Mouse (Mus musculus): ENCODE measurements at regions not wholly inside any gene's neighbourhood (a gene's known extent, or its start where the extent isn't known, plus 50 kb on each side); places are given as distances from the start of the nearest gene placed in this dataset.

DNA sequence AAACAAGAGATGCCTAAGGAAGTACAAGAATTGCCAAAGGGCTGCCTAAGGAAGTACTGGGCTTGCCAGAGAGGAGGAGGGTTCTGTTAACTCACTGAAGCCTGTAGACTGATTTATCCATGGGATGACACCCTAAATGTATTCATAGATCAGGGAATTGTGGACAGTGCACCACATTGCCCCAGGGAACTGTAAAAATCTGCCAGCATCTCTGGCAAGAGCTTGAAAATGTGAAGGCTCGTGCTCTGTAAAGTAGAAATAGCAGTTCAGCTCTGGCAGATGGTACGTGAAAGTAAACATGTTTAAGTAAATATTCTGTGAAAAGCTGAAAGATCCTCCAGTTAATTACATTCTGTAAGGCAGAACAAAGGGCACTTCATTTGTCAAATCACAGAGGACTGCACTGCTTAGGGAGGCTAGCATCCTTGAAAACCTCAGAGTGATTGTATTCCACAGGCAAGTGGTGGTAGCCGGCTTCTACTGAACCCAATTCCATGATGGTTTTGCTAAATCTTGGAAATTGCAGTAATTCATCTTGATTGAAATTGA, 445.9 kb upstream of the Grin3a start:
- no peak for DNase-seq

- DNase-seq = no peak
These were observed 441.1 kb upstream of the Grin3a start for GRCm38 (mm10) chr4:50286602-50287001.

DNA sequence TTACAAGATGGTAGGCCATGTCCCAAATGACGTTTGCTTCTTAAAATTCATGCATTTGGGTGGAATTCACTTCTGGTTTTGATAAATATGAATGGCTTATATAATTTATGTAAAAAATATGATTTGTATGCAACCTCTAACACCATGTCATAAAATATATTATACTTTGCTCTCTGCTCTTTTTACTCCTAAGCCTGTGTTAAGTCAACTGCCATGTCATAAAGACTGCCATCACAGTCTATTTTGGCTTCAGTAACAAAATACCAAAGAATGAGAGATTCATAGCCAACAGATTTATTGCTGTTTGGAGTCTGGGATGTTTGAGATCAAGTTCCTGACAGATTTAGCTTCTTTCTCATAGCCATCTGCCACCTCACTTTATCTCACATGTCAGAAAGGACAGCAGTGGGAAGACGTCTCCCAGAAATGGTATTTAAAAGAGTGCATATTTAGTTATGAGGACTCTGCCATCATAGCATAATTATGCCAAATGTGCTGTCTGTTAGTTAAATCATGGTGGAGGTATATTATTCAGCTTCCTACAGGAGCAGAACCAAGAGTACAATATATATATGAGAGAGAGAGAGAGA, 413.6 kb upstream of the Grin3a start:
- DNase-seq = no peak

GRCm38 (mm10) chr4:50242042-50242441, 396.5 kb upstream of the Grin3a start:
- no peak for DNase-seq

- DNase-seq = no peak
These were observed 395.4 kb upstream of the Grin3a start for GRCm38 (mm10) chr4:50240951-50241350.

DNA sequence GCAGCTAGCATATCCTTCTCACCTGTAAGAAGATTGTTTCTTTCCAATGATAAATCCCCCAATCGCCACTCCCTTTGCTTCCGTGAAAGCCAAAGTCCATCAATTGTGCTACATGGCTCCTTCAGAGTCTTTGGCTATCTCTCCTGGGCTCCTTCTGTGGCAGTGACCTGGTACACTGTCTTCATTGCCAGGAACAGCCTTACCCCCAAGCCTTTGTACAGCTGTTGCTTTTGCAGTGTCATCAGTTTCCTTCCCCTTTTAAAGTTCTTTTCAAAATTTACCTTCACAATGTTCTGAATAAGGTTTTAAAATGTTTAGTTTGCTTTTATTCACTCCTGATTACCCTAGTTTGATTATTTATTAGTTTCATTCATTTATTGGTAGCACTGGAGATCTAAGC, 393.8 kb upstream of the Grin3a start:
- DNase-seq = no peak

DNA sequence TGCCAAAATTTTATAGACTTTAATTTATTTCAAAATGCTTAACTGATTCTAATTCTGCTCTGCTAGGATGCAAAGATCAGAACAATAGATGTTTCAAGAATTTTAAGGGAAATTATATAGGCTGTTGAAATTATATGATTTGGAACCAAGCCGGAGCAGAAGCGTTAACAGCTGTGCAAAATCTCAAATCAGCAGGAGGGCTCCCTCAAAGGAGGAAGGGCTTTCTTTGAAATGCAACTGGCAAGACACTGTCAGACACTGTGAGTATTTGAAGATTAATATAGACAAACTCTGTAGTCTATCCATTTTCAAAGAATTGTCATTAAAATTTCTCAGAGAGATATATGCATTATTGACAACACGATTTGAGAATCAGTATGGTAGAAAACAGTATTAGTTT, 389.9 kb upstream of the Grin3a start:
- DNase-seq = no peak

DNA sequence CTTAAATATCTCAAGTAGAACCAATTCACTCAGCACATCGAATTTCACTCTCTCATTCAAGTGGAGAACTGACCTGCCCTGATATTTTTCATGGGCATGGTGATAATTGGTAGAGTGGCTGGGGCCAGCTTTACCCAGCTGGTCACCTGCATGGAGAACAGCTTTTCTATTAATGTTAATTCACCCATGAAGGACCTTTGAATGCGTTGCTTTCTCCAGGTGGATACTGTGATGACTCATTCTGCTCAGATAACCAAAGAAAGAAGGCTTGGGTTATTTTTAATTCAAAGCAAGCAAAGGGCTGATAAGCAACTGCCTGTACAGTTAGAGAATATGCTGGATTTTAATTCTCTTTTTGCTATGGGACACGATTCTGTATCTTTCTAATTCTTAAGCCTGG, 357.8 kb upstream of the Grin3a start:
- no peak for DNase-seq

DNA sequence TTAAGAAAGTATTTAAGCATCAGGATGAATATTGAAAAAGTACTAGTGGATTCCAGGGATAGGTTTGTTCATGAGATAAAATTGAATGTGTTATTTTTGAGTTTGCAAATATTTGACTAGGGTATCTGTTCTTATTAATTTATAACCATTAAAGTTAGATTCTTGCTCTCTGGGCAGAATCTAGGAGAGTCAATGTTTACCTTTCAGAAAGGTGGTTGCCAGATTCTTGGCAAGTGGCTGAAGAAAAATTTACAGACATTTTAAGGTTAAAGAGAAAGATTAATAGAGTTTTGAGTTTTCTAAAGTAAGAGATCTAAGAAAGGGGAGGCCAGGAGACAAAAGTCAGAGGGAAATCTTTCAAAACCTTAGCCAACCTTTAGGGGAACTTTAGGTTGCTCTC, 331.7 kb upstream of the Grin3a start:
- DNase-seq = no peak

DNA sequence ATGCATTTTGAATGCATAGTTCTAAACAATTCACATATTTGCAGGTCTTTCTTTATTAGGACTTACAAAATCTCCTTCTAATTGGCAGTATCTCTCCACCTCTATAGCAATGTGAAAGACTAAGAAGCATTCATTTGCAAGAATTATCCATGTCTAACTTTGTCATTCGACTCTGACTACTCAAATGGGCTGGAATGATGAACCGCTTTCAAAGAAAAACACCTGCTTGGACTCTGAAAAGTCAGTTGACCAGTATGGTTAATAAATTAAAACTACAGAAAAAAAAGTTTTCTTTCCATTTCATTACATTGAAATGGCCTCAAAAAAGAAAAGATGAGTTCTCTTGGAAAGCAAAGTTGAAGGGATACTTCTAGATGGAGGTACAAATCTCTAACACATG, 331.1 kb upstream of the Grin3a start:
- no peak for DNase-seq

DNA sequence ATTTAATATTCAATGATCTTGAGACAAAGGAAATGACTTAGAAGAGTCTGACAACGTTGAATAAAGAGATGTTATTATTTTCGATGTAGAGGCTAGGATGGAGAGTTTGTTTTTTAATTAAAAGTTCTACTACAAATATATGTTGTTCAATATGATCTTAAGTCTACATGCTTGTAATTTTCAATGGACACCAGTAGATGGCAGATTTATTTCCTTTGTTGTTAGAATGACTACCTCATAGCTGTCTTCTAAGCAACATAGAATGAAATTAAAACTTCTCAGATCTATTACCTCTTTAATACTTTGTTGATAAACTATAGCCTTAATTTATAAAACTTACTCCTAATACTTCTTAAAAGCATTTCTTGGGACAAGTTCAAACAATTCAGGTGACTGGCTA, 315.3 kb upstream of the Grin3a start:
- no peak for DNase-seq

GRCm38 (mm10) chr4:50145926-50146325, 300.4 kb upstream of the Grin3a start:
- no peak for DNase-seq

DNA sequence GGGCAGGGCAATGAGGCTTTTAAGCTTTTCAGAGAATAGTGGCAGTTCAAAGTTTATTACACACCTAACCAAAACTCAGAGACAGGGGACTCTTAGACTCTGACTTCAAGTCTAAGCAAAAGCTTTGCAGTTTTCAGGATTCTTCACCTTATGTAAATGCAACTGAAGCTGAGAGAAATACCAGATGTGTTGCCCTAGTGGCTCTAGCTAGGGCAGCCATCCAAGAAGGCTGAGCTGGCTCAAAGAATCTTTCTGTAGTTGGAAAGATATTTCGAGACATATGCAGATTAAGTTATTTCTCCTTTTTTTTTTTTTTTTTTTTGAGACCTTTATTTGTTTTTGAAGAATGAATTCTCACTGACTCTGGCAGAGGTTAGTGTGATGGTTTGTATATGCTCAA, 284.7 kb upstream of the Grin3a start:
- no peak for DNase-seq

DNA sequence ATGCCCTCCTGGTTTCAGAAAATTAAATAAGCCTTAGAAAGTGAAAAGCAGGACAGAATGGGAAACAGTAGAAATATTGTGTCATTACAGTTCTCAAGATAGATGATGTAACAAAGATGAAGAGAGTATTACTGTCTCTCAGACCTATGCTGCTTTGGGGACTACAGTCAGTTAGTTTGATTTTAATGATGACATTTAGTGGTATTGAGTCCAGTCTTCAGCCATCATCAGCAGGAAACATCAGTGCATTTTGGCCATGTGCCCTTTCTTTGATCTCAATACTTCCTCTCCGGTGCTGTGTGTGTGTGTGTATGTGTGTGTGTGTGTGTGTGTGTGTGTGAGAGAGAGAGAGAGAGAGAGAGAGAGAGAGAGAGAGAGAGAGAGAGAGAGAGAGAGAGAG, 261.0 kb upstream of the Grin3a start:
- DNase-seq = no peak

- no peak for DNase-seq
These were observed 242.3 kb upstream of the Grin3a start for GRCm38 (mm10) chr4:50087860-50088259.

GRCm38 (mm10) chr4:50086676-50087075, 241.1 kb upstream of the Grin3a start:
- no peak for DNase-seq

- no peak for DNase-seq
These were observed 210.0 kb upstream of the Grin3a start for GRCm38 (mm10) chr4:50055519-50055918.

- DNase-seq = no peak
These were observed 195.9 kb upstream of the Grin3a start for GRCm38 (mm10) chr4:50041476-50041875.

DNA sequence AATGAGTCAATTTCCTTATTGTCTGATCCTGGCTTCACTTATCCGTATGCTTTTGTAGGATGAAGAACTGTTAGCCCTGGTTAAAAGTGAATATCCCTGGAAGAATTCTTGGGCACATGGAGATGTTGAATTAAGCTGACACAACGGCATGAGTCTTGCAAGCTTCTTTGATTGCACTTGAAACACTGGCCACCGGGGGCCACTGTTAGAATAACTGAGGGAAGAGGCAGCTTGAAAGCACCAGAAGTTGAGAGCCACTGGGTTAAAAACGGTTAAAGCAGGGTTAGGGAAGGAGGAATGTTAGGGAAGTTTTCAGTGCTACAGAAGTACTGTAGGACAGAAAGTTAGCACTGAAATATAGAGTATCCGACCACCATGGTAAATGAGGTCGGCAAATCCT, 190.5 kb upstream of the Grin3a start:
- peak; percentile 5 for DNase-seq

GRCm38 (mm10) chr4:50025356-50025755, 179.8 kb upstream of the Grin3a start:
- DNase-seq = no peak
